In genomic region chr11:42535861-42536260, GRCm38 (mm10) we compare ENCODE assay signal across 26 mouse cellular contexts.
"Had no signal": no experiment of that assay in that cellular context is flagged by ENCODE, and none has a peak within 500 bp of the region (broad histone marks: within the 10 kb centered on the region; RNA-seq: fewer than 3 reads in every experiment).

No protein-coding gene starts in this region.

- H3K9ac ChIP-seq: heart, embryonic 12.5 days; hindbrain, embryonic 12.5 days; hindbrain, embryonic 15.5 days; kidney, embryonic 15.5 days; limb, embryonic 13.5 days; limb, embryonic 15.5 days; liver, embryonic 12.5 days; liver, embryonic 14.5 days had no signal

- DNase-seq: gastrocnemius, adult 2 months; gastrocnemius, postnatal 10 days; gastrocnemius, postnatal 25 days; heart, adult 18-20 months; heart, postnatal 10 days; heart, postnatal 4 days; kidney, adult 11 months; kidney, adult 2 months; kidney, adult 9 months; kidney, postnatal 14 days; kidney, postnatal 36 days; layer of hippocampus, postnatal 36 days; left cerebral cortex, postnatal 4 days had no signal

- H3K27me3 ChIP-seq: heart, embryonic 12.5 days; hindbrain, embryonic 12.5 days; hindbrain, embryonic 15.5 days; kidney, embryonic 15.5 days; limb, embryonic 13.5 days; limb, embryonic 15.5 days; liver, embryonic 12.5 days had no signal

- H3K4me1 ChIP-seq: heart, embryonic 10.5 days; heart, embryonic 12.5 days; hindbrain, embryonic 10.5 days; hindbrain, embryonic 12.5 days; hindbrain, embryonic 15.5 days; kidney, embryonic 15.5 days; limb, embryonic 13.5 days; limb, embryonic 15.5 days; liver, embryonic 12.5 days had no signal

- H3K4me2 ChIP-seq: heart, embryonic 12.5 days; hindbrain, embryonic 12.5 days; hindbrain, embryonic 15.5 days; kidney, embryonic 15.5 days; limb, embryonic 13.5 days; limb, embryonic 15.5 days; liver, embryonic 12.5 days had no signal

- H3K4me3 ChIP-seq: gastrocnemius, adult 2 months; heart, embryonic 10.5 days; heart, embryonic 12.5 days; hindbrain, embryonic 10.5 days; hindbrain, embryonic 12.5 days; hindbrain, embryonic 15.5 days; kidney, embryonic 15.5 days; limb, embryonic 13.5 days; limb, embryonic 15.5 days; liver, embryonic 12.5 days had no signal

- H3K36me3 ChIP-seq: heart, embryonic 10.5 days; heart, embryonic 12.5 days; hindbrain, embryonic 10.5 days; hindbrain, embryonic 12.5 days; hindbrain, embryonic 15.5 days; kidney, embryonic 15.5 days; limb, embryonic 13.5 days; limb, embryonic 15.5 days; liver, embryonic 12.5 days had no signal

- ATAC-seq: hindbrain, postnatal 0 days; intestine, embryonic 16.5 days; liver, embryonic 12.5 days had no signal

- H3K9me3 ChIP-seq: heart, embryonic 10.5 days; heart, embryonic 12.5 days; hindbrain, embryonic 10.5 days; hindbrain, embryonic 12.5 days; hindbrain, embryonic 15.5 days; kidney, embryonic 15.5 days; limb, embryonic 13.5 days; limb, embryonic 15.5 days; liver, embryonic 12.5 days had no signal

- H3K27ac ChIP-seq: gastrocnemius, adult 2 months; heart, embryonic 10.5 days; hindbrain, embryonic 10.5 days; hindbrain, embryonic 12.5 days; hindbrain, embryonic 15.5 days; hindbrain, postnatal 0 days; kidney, embryonic 15.5 days; kidney, postnatal 0 days; limb, embryonic 13.5 days; limb, embryonic 15.5 days; liver, embryonic 12.5 days; liver, embryonic 14.5 days had no signal
